Mouse (Mus musculus): ENCODE measurements around the gene Arl8a. TPM values are rescaled to one million over a fixed set of nuclear protein-coding genes. Genes with fewer than 3 reads are reported as not detected.

Gene Arl8a
- polyA plus RNA-seq, 1 experiment from 2014 or later: 33.3 TPM

Other genes with a start within 250 kb of the Arl8a start
- gene Ppp1r12b, start 190.9 kb upstream of the Arl8a start, polyA plus RNA-seq (2015; fragmentation: Nextera tagmentation; extraction: Ambion mirVana): 20.3 and 20.4 TPM in 2 replicates
- 42.5 and 51.5 TPM in 2 replicates for gene Ube2t, start 184.3 kb upstream of the Arl8a start, polyA plus RNA-seq (2015; fragmentation: Nextera tagmentation; extraction: Ambion mirVana)
- gene Lgr6, start 41.5 kb upstream of the Arl8a start, polyA plus RNA-seq (2015; fragmentation: Nextera tagmentation; extraction: Ambion mirVana): 1.3 and 2.7 TPM in 2 replicates
- gene Ptpn7, start 14.1 kb upstream of the Arl8a start, polyA plus RNA-seq (2015; fragmentation: Nextera tagmentation; extraction: Ambion mirVana): 1.2 and 1.4 TPM in 2 replicates
- not detected in 2 replicates for gene Gpr37l1, start 20.9 kb downstream of the Arl8a start, polyA plus RNA-seq (2015; fragmentation: Nextera tagmentation; extraction: Ambion mirVana)
- 0.86 and 0.93 TPM in 2 replicates for gene Elf3, start 111.7 kb downstream of the Arl8a start, polyA plus RNA-seq (2015; fragmentation: Nextera tagmentation; extraction: Ambion mirVana)
- gene Rnpep, start 137.3 kb downstream of the Arl8a start, polyA plus RNA-seq (2015; fragmentation: Nextera tagmentation; extraction: Ambion mirVana): 52.8 and 57.5 TPM in 2 replicates
- 313 and 356 TPM in 2 replicates for gene Timm17a, start 167.0 kb downstream of the Arl8a start, polyA plus RNA-seq (2015; fragmentation: Nextera tagmentation; extraction: Ambion mirVana)
- 1.2 and 1.4 TPM in 2 replicates for gene Lmod1, start 178.0 kb downstream of the Arl8a start, polyA plus RNA-seq (2015; fragmentation: Nextera tagmentation; extraction: Ambion mirVana)
- gene Shisa4, start 228.4 kb downstream of the Arl8a start, polyA plus RNA-seq (2015; fragmentation: Nextera tagmentation; extraction: Ambion mirVana): 27.5 and 30.8 TPM in 2 replicates

All from heart, embryonic 13.5 days (tissue).